Mouse (Mus musculus) neutrophil, adult 59 days (primary cell): ENCODE data around the gene Asah2. TPM values are rescaled to one million over a fixed set of nuclear protein-coding genes. Genes with fewer than 3 reads are reported as not detected.

Source experiments
- total RNA-seq, 2 experiments: library from RNA; stranded (reverse); gene quantifications; 1 replicate in 1 of 2; 2 replicates in 1 of 2; pipeline ENCODE4 v1.2.4; 2023

Asah2 gene
- 1 to 10 TPM; 2.0 to 2.5 TPM for total RNA-seq

DNA sequence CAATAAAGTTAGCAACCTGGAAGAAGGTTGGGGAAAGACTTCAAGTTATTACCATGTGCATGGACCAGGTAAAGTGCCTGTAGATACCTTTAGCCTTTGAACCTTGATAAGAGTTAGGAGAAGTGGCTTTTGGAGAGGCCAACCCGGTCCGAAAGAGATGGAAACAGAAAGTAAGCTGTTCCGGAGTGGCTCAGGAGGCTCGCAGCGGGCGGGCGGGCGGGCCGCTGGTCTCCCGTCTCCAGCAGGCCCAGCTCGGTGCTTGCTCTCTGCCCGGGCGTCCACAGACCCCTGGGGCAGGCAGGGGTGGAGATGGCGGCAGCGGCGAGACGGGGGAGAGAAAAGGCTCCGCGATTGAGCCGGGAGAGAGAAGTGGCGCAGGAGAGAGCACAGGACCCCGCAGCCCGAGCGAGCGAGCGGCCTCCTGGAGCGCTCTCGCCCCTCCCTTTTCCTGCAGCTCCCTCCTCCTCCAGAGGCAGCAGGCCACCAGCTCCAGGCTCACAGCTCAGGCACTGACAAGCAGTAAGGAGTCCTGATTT is at the start of gene Asah2:
Gene Asah2, minus strand, starts transcription at position 441 of the 536 bp plus-strand sequence.

Other genes with a start within 250 kb of the Asah2 start
- gene A1cf, start 239.4 kb downstream of the Asah2 start, total RNA-seq, result not detected